Mouse (Mus musculus) lung, adult 2 months (tissue): ENCODE measurements around the gene Myog.

Source experiments
- CTCF ChIP-seq: fragments of 200-500 bp; IDR thresholded peaks from 2 replicates; pipeline ENCODE4 v1.5.1; 2011; ENCODE audit warnings: mild to moderate bottlenecking, low read length, control low read depth; ENCODE audit not compliant: insufficient read depth
- POLR2A ChIP-seq: fragments of 200-500 bp; IDR thresholded peaks from 2 replicates; pipeline ENCODE4 v1.6.1; 2011; ENCODE audit warnings: low read depth, mild to moderate bottlenecking, control low read depth, low read length, borderline replicate concordance; ENCODE audit errors: extremely low read depth

DNA sequence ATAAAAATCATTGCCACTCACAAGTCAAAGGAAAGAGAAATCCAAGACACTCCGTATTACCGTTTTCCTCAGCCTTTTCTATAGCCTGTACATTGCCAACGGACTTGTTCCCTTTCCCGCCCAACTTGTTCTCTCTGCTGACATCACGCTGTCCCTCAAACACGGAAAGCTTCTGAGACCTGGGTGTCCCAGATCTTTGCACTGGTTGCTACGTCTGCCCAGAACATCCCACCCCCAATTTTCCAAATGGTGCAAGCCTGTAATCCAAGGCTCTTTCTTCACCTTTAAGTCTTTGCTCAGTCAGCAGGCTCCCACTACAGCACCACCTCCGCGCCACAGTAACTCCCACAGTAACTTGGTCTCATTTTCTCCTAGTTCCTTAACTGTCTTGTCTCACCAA is 15.2 kb downstream of the Myog start:
- TF ChIP-seq CTCF (no peak), POLR2A (no peak)
